ENCODE assay signal across 25 mouse cellular contexts in the genomic region with DNA sequence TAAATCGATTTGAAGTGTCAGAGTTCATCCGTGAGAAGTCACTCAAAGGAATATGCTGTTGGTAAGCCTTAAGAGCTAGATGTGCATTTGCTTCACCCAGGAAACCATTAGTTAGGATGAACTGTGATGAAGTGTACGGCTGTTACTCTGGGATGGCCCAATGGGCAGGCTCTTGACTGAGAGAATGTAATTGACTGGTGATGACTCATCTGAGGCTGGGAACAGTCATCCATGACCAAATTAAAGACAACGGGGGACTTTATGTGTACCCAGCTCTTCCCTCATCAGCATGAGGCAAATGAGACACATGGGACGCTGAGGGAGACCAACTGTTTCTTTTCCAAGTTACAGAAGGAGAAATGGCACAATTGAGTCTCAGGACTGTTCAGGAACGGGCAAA.
A peak's percentile ranks its signal among the peaks of the same experiment; 100 is the strongest.
DNase-seq lines count a peak whose midpoint lies in the region; ATAC-seq and TF ChIP-seq lines count a peak whose summit lies in the region.
"Had no signal": no experiment of that assay in that cellular context is flagged by ENCODE, and none has a peak within 500 bp of the region (broad histone marks: within the 10 kb centered on the region; RNA-seq: fewer than 3 reads in every experiment).

No protein-coding gene starts in this region.

- no peak overlapping the region for H3K27ac ChIP-seq in hindbrain, embryonic 15.5 days (replicated peaks)
- H3K27ac ChIP-seq in hindbrain, embryonic 12.5 days, result no peak overlapping the region
- H3K27ac ChIP-seq in midbrain, postnatal 0 days (ENCODE audit: low read depth, low read length), result no peak overlapping the region
- no peak overlapping the region for H3K27ac ChIP-seq in midbrain, embryonic 10.5 days (replicated peaks)
- H3K27ac ChIP-seq in neural tube, embryonic 15.5 days (replicated peaks), result no peak overlapping the region
- no peak overlapping the region for H3K27ac ChIP-seq in intestine, embryonic 16.5 days (ENCODE audit: low read length)
- H3K27ac ChIP-seq: heart, embryonic 10.5 days; heart, embryonic 15.5 days; liver, embryonic 12.5 days had no signal

- no peak for TF ChIP-seq CTCF in midbrain, postnatal 0 days (IDR thresholded peaks at IDR 0.05)

- WGBS in hindbrain, embryonic 15.5 days, result 78% methylated on average over 6 of the region's 6 CpGs
- 80% methylated on average over 6 of the region's 6 CpGs for WGBS in hindbrain, embryonic 12.5 days
- 89% methylated on average over 6 of the region's 6 CpGs for WGBS in midbrain, postnatal 0 days
- 89% methylated on average over 6 of the region's 6 CpGs for WGBS in midbrain, embryonic 10.5 days
- WGBS in neural tube, embryonic 15.5 days, result 63% methylated on average over 6 of the region's 6 CpGs
- WGBS in intestine, embryonic 16.5 days, result 80% methylated on average over 6 of the region's 6 CpGs

- H3K9ac ChIP-seq in hindbrain, embryonic 15.5 days, result no peak overlapping the region
- H3K9ac ChIP-seq in hindbrain, embryonic 12.5 days, result no peak overlapping the region
- no peak overlapping the region for H3K9ac ChIP-seq in midbrain, postnatal 0 days (replicated peaks; ENCODE audit: low read length, poor library complexity, severe bottlenecking)
- no peak overlapping the region for H3K9ac ChIP-seq in neural tube, embryonic 15.5 days (replicated peaks)
- H3K9ac ChIP-seq in intestine, embryonic 16.5 days (ENCODE audit: low read depth, low read length), result no peak overlapping the region
- H3K9ac ChIP-seq: heart, embryonic 15.5 days; liver, embryonic 12.5 days; liver, postnatal 0 days had no signal

- peak; percentile 54; the same call in 1 of the 2 replicates for ATAC-seq in hindbrain, embryonic 15.5 days (ENCODE audit: low FRiP score, low read depth)
- ATAC-seq in hindbrain, embryonic 12.5 days (ENCODE audit: low FRiP score), result no peak; the same call in 1 of the 2 replicates
- ATAC-seq in midbrain, postnatal 0 days (ENCODE audit: low FRiP score), result no peak
- peak; percentile 87 for ATAC-seq in neural tube, embryonic 15.5 days (ENCODE audit: low FRiP score)
- no peak for ATAC-seq in intestine, embryonic 16.5 days
- ATAC-seq: forebrain, embryonic 16.5 days; liver, embryonic 12.5 days; liver, postnatal 0 days had no signal

- H3K27me3 ChIP-seq in hindbrain, embryonic 15.5 days, result no peaks in the 10 kb centered on the region
- no peaks in the 10 kb centered on the region for H3K27me3 ChIP-seq in hindbrain, embryonic 12.5 days
- no peaks in the 10 kb centered on the region for H3K27me3 ChIP-seq in midbrain, postnatal 0 days (ENCODE audit: insufficient read depth, low read length)
- no peaks in the 10 kb centered on the region for H3K27me3 ChIP-seq in midbrain, embryonic 10.5 days (ENCODE audit: low read depth, poor library complexity, severe bottlenecking)
- H3K27me3 ChIP-seq in neural tube, embryonic 15.5 days (replicated peaks), result no peaks in the 10 kb centered on the region
- no peaks in the 10 kb centered on the region for H3K27me3 ChIP-seq in intestine, embryonic 16.5 days (replicated peaks; ENCODE audit: control insufficient read depth, insufficient read depth, low read length)
- H3K27me3 ChIP-seq: heart, embryonic 15.5 days; liver, embryonic 12.5 days had no signal

- H3K4me3 ChIP-seq in hindbrain, embryonic 15.5 days, result no peak overlapping the region
- H3K4me3 ChIP-seq in hindbrain, embryonic 12.5 days, result no peak overlapping the region
- H3K4me3 ChIP-seq in midbrain, postnatal 0 days (ENCODE audit: low read depth, low read length), result no peak overlapping the region
- H3K4me3 ChIP-seq in midbrain, embryonic 10.5 days, result no peak overlapping the region
- H3K4me3 ChIP-seq in neural tube, embryonic 15.5 days (replicated peaks), result no peak overlapping the region
- H3K4me3 ChIP-seq in intestine, embryonic 16.5 days (ENCODE audit: low read length), result no peak overlapping the region
- H3K4me3 ChIP-seq: erythroblast, embryonic 14.5 days; heart, embryonic 10.5 days; heart, embryonic 15.5 days; liver, embryonic 12.5 days had no signal

- H3K36me3 ChIP-seq in hindbrain, embryonic 15.5 days, result no peaks in the 10 kb centered on the region
- no peaks in the 10 kb centered on the region for H3K36me3 ChIP-seq in hindbrain, embryonic 12.5 days
- H3K36me3 ChIP-seq in midbrain, postnatal 0 days (ENCODE audit: insufficient read depth, low read length), result no peaks in the 10 kb centered on the region
- no peaks in the 10 kb centered on the region for H3K36me3 ChIP-seq in midbrain, embryonic 10.5 days
- H3K36me3 ChIP-seq in neural tube, embryonic 15.5 days, result no peaks in the 10 kb centered on the region
- no peaks in the 10 kb centered on the region for H3K36me3 ChIP-seq in intestine, embryonic 16.5 days (ENCODE audit: control insufficient read depth, insufficient read depth, low read length)
- H3K36me3 ChIP-seq: heart, embryonic 10.5 days; heart, embryonic 15.5 days; liver, embryonic 12.5 days had no signal

- no peak overlapping the region for H3K4me2 ChIP-seq in hindbrain, embryonic 15.5 days
- no peak overlapping the region for H3K4me2 ChIP-seq in hindbrain, embryonic 12.5 days (replicated peaks)
- H3K4me2 ChIP-seq in midbrain, postnatal 0 days (ENCODE audit: low read depth, low read length, poor library complexity, severe bottlenecking), result no peak overlapping the region
- H3K4me2 ChIP-seq in neural tube, embryonic 15.5 days, result no peak overlapping the region
- no peak overlapping the region for H3K4me2 ChIP-seq in intestine, embryonic 16.5 days (ENCODE audit: low read depth, low read length)
- H3K4me2 ChIP-seq: heart, embryonic 15.5 days; liver, embryonic 12.5 days had no signal

- no peaks in the 10 kb centered on the region for H3K4me1 ChIP-seq in hindbrain, embryonic 15.5 days (replicated peaks)
- H3K4me1 ChIP-seq in hindbrain, embryonic 12.5 days, result no peaks in the 10 kb centered on the region
- H3K4me1 ChIP-seq in midbrain, postnatal 0 days (ENCODE audit: insufficient read depth, low read length), result no peaks in the 10 kb centered on the region
- H3K4me1 ChIP-seq in midbrain, embryonic 10.5 days, result no peaks in the 10 kb centered on the region
- H3K4me1 ChIP-seq in neural tube, embryonic 15.5 days, result no peaks in the 10 kb centered on the region
- H3K4me1 ChIP-seq in intestine, embryonic 16.5 days (ENCODE audit: control insufficient read depth, insufficient read depth, low read length), result no peaks in the 10 kb centered on the region
- H3K4me1 ChIP-seq: heart, embryonic 10.5 days; heart, embryonic 15.5 days; liver, embryonic 12.5 days had no signal

- peak; percentile 2 for DNase-seq in cerebellum, adult 9-10 months
- DNase-seq in cerebellum, adult 9-11 months, result no peak
- peak; percentile 6 for DNase-seq in midbrain, postnatal 0 days (ENCODE audit: low spot score)
- DNase-seq in midbrain, embryonic 10.5 days (ENCODE audit: low spot score), result no peak
- DNase-seq: adrenal gland, postnatal 14 days; cerebellum, adult 11-12 months; gastrocnemius, postnatal 14 days; kidney, adult 11 months; kidney, postnatal 14 days; left cerebral cortex, postnatal 4 days; liver, postnatal 0 days; lung, postnatal 36 days; midbrain, embryonic 14.5 days; retina, postnatal 1 day; right cerebral cortex, postnatal 14 days; thymus, postnatal 4 days had no signal

- no peaks in the 10 kb centered on the region for H3K9me3 ChIP-seq in hindbrain, embryonic 15.5 days
- no peaks in the 10 kb centered on the region for H3K9me3 ChIP-seq in hindbrain, embryonic 12.5 days (replicated peaks)
- no peaks in the 10 kb centered on the region for H3K9me3 ChIP-seq in midbrain, postnatal 0 days (ENCODE audit: low read length)
- no peaks in the 10 kb centered on the region for H3K9me3 ChIP-seq in midbrain, embryonic 10.5 days (replicated peaks)
- H3K9me3 ChIP-seq in neural tube, embryonic 15.5 days (replicated peaks), result no peaks in the 10 kb centered on the region
- H3K9me3 ChIP-seq in intestine, embryonic 16.5 days (ENCODE audit: control insufficient read depth, low read length), result no peaks in the 10 kb centered on the region
- H3K9me3 ChIP-seq: heart, embryonic 10.5 days; heart, embryonic 15.5 days; liver, embryonic 12.5 days had no signal

Comparison
In these comparisons a context has a peak if more than half of its experiments do, and no peak if none do; other contexts are left out.
1. DNase-seq: peak in cerebellum, adult 9-10 months (single experiment) and midbrain, postnatal 0 days (single experiment); none in cerebellum, adult 9-11 months (single experiment) and midbrain, embryonic 10.5 days (single experiment).
2. ATAC-seq: peak in hindbrain, embryonic 15.5 days (single experiment) and neural tube, embryonic 15.5 days (single experiment); none in hindbrain, embryonic 12.5 days (single experiment), midbrain, postnatal 0 days (single experiment) and intestine, embryonic 16.5 days (single experiment).